Mouse (Mus musculus) erythroblast, embryonic 14.5 days (primary cell): ENCODE measurements around the gene Nrxn2.

Source experiments
- GATA1 ChIP-seq: IDR thresholded peaks from 2 replicates; pipeline ENCODE4 v1.6.1; 2012; ENCODE audit warnings: low read length, inconsistent platforms, mixed read lengths
- TAL1 ChIP-seq: IDR thresholded peaks from 3 replicates; pipeline ENCODE4 v1.6.1; 2012; ENCODE audit warnings: low read length, inconsistent platforms, mixed read lengths

DNA sequence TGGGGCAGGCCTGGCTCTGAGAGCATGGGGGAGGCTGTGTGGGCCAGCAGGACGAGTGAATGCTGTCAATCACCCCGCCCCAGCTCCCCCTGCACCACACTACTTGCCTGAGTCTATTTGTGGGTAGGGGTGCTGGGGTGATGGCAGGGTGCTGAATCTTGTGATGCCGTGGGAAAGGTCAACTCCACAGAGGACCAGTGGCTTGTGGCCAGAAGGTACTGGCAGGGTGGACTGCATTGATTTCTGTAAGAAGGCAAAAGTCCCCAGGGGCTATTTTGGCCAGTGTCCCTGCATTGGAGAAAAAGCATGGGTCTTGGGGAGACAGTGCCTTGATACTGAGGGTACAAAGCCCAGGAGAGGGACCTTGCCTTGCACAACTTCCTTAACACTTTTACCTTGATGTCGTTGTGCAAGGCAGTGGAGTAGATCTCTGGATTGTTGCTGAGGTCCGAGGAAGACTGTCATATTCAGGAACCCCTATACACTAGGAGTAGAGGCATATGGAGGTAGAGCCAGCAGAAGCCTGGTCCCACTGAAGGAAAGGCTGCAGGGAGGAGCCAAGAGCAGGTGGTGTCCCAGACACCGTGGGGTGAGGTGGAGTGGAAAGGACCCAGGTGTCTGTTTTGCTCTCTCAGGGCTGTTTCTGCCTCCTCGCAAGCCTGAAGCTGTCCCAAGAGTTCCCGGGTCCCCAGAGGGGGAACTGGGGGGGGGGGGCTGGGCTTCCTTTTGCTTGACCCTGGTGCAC is 5.8 kb downstream of the Nrxn2 start:
- TF ChIP-seq TAL1, result no peak
- TF ChIP-seq GATA1, result no peak
